8 mouse cellular contexts compared by ENCODE assay signal in genomic region chrX:106187737-106188136, GRCm38 (mm10). TPM values are rescaled to one million over a fixed set of nuclear protein-coding genes. Genes with fewer than 3 reads are reported as not detected.
DNase-seq lines count a peak whose midpoint lies in the region; ATAC-seq and TF ChIP-seq lines count a peak whose summit lies in the region.

No protein-coding gene starts in this region.

- H3K36me3 ChIP-seq in erythroblast, embryonic 14.5 days (ENCODE audit: control insufficient read depth) = no peaks in the 10 kb centered on the region
- no peaks in the 10 kb centered on the region for H3K36me3 ChIP-seq in embryonic facial prominence, embryonic 12.5 days
- peaks cover 22% of the 10 kb centered on the region for H3K36me3 ChIP-seq in midbrain, embryonic 10.5 days
- no peaks in the 10 kb centered on the region for H3K36me3 ChIP-seq in stomach, postnatal 0 days (ENCODE audit: control insufficient read depth, insufficient read depth, low read length)

- no peak for TF ChIP-seq CTCF in stomach, postnatal 0 days (IDR thresholded peaks at IDR 0.05; ENCODE audit: low read depth)

- peak overlapping the region; percentile 75 for H3K4me3 ChIP-seq in erythroblast, embryonic 14.5 days (replicated peaks)
- H3K4me3 ChIP-seq in embryonic facial prominence, embryonic 12.5 days = peak overlapping the region; percentile 51
- H3K4me3 ChIP-seq in midbrain, embryonic 10.5 days = peak overlapping the region; percentile 64
- peak overlapping the region; percentile 49 for H3K4me3 ChIP-seq in stomach, postnatal 0 days (ENCODE audit: low read depth, low read length)

- peak; percentile 46 to 79 for DNase-seq in adrenal gland, adult (ENCODE audit: inconsistent age in 2 of 2, low spot score in 1 of 2)
- peak; percentile 24 to 28 for DNase-seq in heart, postnatal 10 days
- DNase-seq in left cerebral cortex, postnatal 36 days (ENCODE audit: low spot score in 2 of 2) = peak; percentile 13 to 15
- DNase-seq in midbrain, embryonic 10.5 days (ENCODE audit: low spot score) = no peak
- DNase-seq in stomach, postnatal 0 days (ENCODE audit: low spot score) = peak; percentile 71

- H3K9me3 ChIP-seq in erythroblast, embryonic 14.5 days (ENCODE audit: control insufficient read depth, low read length) = no peaks in the 10 kb centered on the region
- H3K9me3 ChIP-seq in embryonic facial prominence, embryonic 12.5 days = no peaks in the 10 kb centered on the region
- H3K9me3 ChIP-seq in midbrain, embryonic 10.5 days (replicated peaks) = no peaks in the 10 kb centered on the region
- H3K9me3 ChIP-seq in stomach, postnatal 0 days (ENCODE audit: control insufficient read depth, low read length) = no peaks in the 10 kb centered on the region

- peak overlapping the region; percentile 62 for H3K9ac ChIP-seq in embryonic facial prominence, embryonic 12.5 days
- H3K9ac ChIP-seq in stomach, postnatal 0 days (ENCODE audit: low read length) = peak overlapping the region; percentile 52; the same call in 1 of the 2 replicates

- peaks cover 7% of the 10 kb centered on the region for H3K27me3 ChIP-seq in erythroblast, embryonic 14.5 days (ENCODE audit: control insufficient read depth)
- peaks cover 4% of the 10 kb centered on the region; the same call in 1 of the 2 replicates for H3K27me3 ChIP-seq in embryonic facial prominence, embryonic 12.5 days
- H3K27me3 ChIP-seq in midbrain, embryonic 10.5 days (ENCODE audit: low read depth, poor library complexity, severe bottlenecking) = peaks cover 34% of the 10 kb centered on the region
- H3K27me3 ChIP-seq in stomach, postnatal 0 days (ENCODE audit: control insufficient read depth, insufficient read depth, low read length) = no peaks in the 10 kb centered on the region

- TF ChIP-seq EP300 in stomach, postnatal 0 days (optimal IDR thresholded peaks at IDR 0.05) = no peak

- 26% methylated on average over 12 of the region's 12 CpGs for WGBS in embryonic facial prominence, embryonic 12.5 days
- WGBS in midbrain, embryonic 10.5 days = 20% methylated on average over 12 of the region's 12 CpGs
- WGBS in stomach, postnatal 0 days = 14% methylated on average over 12 of the region's 12 CpGs

- H3K4me1 ChIP-seq in erythroblast, embryonic 14.5 days (ENCODE audit: control insufficient read depth) = peaks cover 24% of the 10 kb centered on the region
- peaks cover 12% of the 10 kb centered on the region for H3K4me1 ChIP-seq in embryonic facial prominence, embryonic 12.5 days
- H3K4me1 ChIP-seq in midbrain, embryonic 10.5 days = peaks cover 47% of the 10 kb centered on the region
- H3K4me1 ChIP-seq in stomach, postnatal 0 days (replicated peaks; ENCODE audit: control insufficient read depth, insufficient read depth) = no peaks in the 10 kb centered on the region

- ATAC-seq in erythroblast, adult 5-6 weeks (replicated peaks; ENCODE audit: low FRiP score, poor library complexity, severe bottlenecking) = no peak
- ATAC-seq in embryonic facial prominence, embryonic 12.5 days (ENCODE audit: insufficient number of reproducible peaks, insufficient read depth, low FRiP score, low TSS enrichment) = no peak
- peak; percentile 50 for ATAC-seq in stomach, postnatal 0 days (ENCODE audit: low FRiP score, low TSS enrichment)

- H3K27ac ChIP-seq in embryonic facial prominence, embryonic 12.5 days = peak overlapping the region; percentile 76
- H3K27ac ChIP-seq in midbrain, embryonic 10.5 days (replicated peaks) = peak overlapping the region; percentile 89
- H3K27ac ChIP-seq in stomach, postnatal 0 days (replicated peaks) = no peak overlapping the region; the same call in 1 of the 2 replicates

- intact Hi-C loops in heart, postnatal 10 days (cut with DNase I) = loop anchor here (5.0 to 10.0 kb wide), 3 partner anchors 160 to 303 kb away; partner anchors contain the start of genes Atp7a and Atrx
- intact Hi-C loops in left cerebral cortex, postnatal 36 days (cut with DNase I) = no loop called here

- H3K4me2 ChIP-seq in embryonic facial prominence, embryonic 12.5 days (replicated peaks) = peak overlapping the region; percentile 62
- H3K4me2 ChIP-seq in stomach, postnatal 0 days (replicated peaks; ENCODE audit: low read depth) = peak overlapping the region; percentile 57

RNA-seq across cellular contexts. Expression of gene Pgk1, which starts 0.8 kb away (rescaled TPM):
- polyA plus RNA-seq in erythroblast, embryonic 14.5 days (2012) = 0.39 and 0.47 TPM in 2 replicates
- 75.0 and 90.3 TPM in 2 replicates for total RNA-seq in erythroblast, adult 5-6 weeks (2015; ENCODE audit: low replicate concordance)
- total RNA-seq in erythroblast, adult 5-6 weeks (2017; ENCODE audit: low replicate concordance) = 57.3 and 67.1 TPM in 2 replicates
- 298 and 309 TPM in 2 replicates for polyA plus RNA-seq in embryonic facial prominence, embryonic 12.5 days (2016; fragmentation: Nextera tagmentation; extraction: Ambion mirVana)
- total RNA-seq in heart, postnatal 10 days (2021) = 100 to 1,000 TPM; 557 to 593 TPM
- 100 to 1,000 TPM; 430 to 470 TPM for total RNA-seq in left cerebral cortex, postnatal 36 days (2021)
- 480 and 609 TPM in 2 replicates for polyA plus RNA-seq in midbrain, embryonic 10.5 days (2016; fragmentation: Nextera tagmentation; extraction: Ambion mirVana)
- polyA plus RNA-seq in stomach, postnatal 0 days (2015; fragmentation: Nextera tagmentation; extraction: Ambion mirVana) = 143 and 166 TPM in 2 replicates

RNA-seq across cellular contexts. Expression of gene Taf9b, which starts 33.2 kb away (rescaled TPM):
- polyA plus RNA-seq in erythroblast, embryonic 14.5 days (2012) = 0.01 and 0.04 TPM in 2 replicates
- 2.7 and 6.9 TPM in 2 replicates for total RNA-seq in erythroblast, adult 5-6 weeks (2015; ENCODE audit: low replicate concordance)
- 2.0 TPM in 1 of 2 replicates, not detected in the other for total RNA-seq in erythroblast, adult 5-6 weeks (2017; ENCODE audit: low replicate concordance)
- 9.2 and 10.1 TPM in 2 replicates for polyA plus RNA-seq in embryonic facial prominence, embryonic 12.5 days (2016; fragmentation: Nextera tagmentation; extraction: Ambion mirVana)
- 10 to 100 TPM; 12.9 to 15.7 TPM for total RNA-seq in heart, postnatal 10 days (2021)
- total RNA-seq in left cerebral cortex, postnatal 36 days (2021) = 10 to 100 TPM; 21.9 to 22.3 TPM
- polyA plus RNA-seq in midbrain, embryonic 10.5 days (2016; fragmentation: Nextera tagmentation; extraction: Ambion mirVana) = 11.3 and 13.3 TPM in 2 replicates
- polyA plus RNA-seq in stomach, postnatal 0 days (2015; fragmentation: Nextera tagmentation; extraction: Ambion mirVana) = 9.5 and 10.2 TPM in 2 replicates

RNA-seq across cellular contexts. Expression of gene Tlr13, which starts 44.7 kb away (rescaled TPM):
- 0.07 TPM in 1 of 2 replicates, not detected in the other for polyA plus RNA-seq in erythroblast, embryonic 14.5 days (2012)
- 9.0 and 11.9 TPM in 2 replicates for total RNA-seq in erythroblast, adult 5-6 weeks (2015; ENCODE audit: low replicate concordance)
- 9.5 and 9.8 TPM in 2 replicates for total RNA-seq in erythroblast, adult 5-6 weeks (2017; ENCODE audit: low replicate concordance)
- polyA plus RNA-seq in embryonic facial prominence, embryonic 12.5 days (2016; fragmentation: Nextera tagmentation; extraction: Ambion mirVana) = 0.42 and 0.52 TPM in 2 replicates
- total RNA-seq in heart, postnatal 10 days (2021) = 1 to 10 TPM; 1.5 TPM
- total RNA-seq in left cerebral cortex, postnatal 36 days (2021) = 1 to 10 TPM; 1.2 to 1.3 TPM
- 0.17 and 0.24 TPM in 2 replicates for polyA plus RNA-seq in midbrain, embryonic 10.5 days (2016; fragmentation: Nextera tagmentation; extraction: Ambion mirVana)
- polyA plus RNA-seq in stomach, postnatal 0 days (2015; fragmentation: Nextera tagmentation; extraction: Ambion mirVana) = 0.54 and 0.78 TPM in 2 replicates

Comparison
In these comparisons a context has a peak if more than half of its experiments do, and no peak if none do; other contexts are left out.
1. RNA of gene Pgk1, which starts 0.8 kb away (polyA plus RNA-seq): 480 to 609 TPM in midbrain, embryonic 10.5 days, 298 to 309 TPM in embryonic facial prominence, embryonic 12.5 days and 143 to 166 TPM in stomach, postnatal 0 days; 0.39 to 0.47 TPM in erythroblast, embryonic 14.5 days; every median in the first group is over 10 times any median in the second.
2. Peak in every context shown above with its lines, with median percentiles within 50 percentile points of each other: H3K4me3 ChIP-seq.